Mouse (Mus musculus) erythroblast, embryonic 14.5 days (primary cell): Measurements from ENCODE around the gene Rab6b.

ENCODE experiments used
- GATA1 ChIP-seq: IDR thresholded peaks from 2 replicates; pipeline ENCODE4 v1.6.1; 2012; ENCODE audit warnings: low read length, inconsistent platforms, mixed read lengths
- TAL1 ChIP-seq: IDR thresholded peaks from 3 replicates; pipeline ENCODE4 v1.6.1; 2012; ENCODE audit warnings: low read length, inconsistent platforms, mixed read lengths

GRCm38 (mm10) chr9:103229037-103229867 is 117.7 kb downstream of the Rab6b start:
- TF ChIP-seq GATA1 (no peak), TAL1 (no peak)
